Mouse (Mus musculus): ENCODE measurements around the gene Sned1.

- TF ChIP-seq CTCF (IDR thresholded peaks at IDR 0.05; ENCODE audit: low read depth) (no peak), EP300 (IDR thresholded peaks at IDR 0.05; ENCODE audit: low read depth) (no peak)
Observed at GRCm38 (mm10) chr1:93291591-93291990, 56.0 kb downstream of the Sned1 start.

Measured in liver, embryonic 14.5 days (tissue).